In the genomic region with DNA sequence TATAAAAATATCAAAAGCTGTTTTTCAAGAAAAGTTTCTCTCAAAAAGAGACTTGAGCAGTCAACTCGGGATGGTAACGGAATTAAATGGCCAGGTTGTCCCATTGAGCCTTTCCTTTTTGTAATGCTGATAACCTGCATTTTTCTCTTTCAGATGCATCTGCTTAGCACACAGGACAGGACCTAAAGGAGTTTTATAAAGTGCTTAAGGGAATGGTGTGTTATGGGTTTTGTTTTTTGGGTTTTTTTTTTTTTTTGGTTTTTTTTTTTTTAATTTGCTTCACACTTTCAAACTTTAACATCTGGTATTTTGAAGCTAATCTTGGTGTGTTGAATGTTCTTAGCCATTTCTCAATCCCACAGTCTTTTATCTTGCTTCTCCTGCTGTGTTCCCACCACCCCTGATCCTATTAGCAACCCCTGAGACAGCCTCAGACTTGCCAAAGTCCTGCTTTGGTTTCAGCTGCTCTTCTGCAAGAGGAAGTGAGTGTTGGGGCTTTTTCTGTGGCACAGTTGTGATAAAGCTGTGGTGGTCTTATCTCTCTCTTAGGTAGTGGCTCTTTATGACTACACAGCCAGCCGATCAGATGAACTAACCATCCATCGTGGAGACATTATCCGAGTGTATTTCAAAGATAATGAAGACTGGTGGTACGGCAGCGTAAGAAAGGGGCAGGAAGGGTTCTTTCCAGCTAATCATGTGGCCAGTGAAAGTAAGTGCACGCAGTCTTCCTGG, we compare ENCODE assay signal across 10 mouse cellular contexts.
DNase-seq lines count a peak whose midpoint lies in the region; ATAC-seq lines count a peak whose summit lies in the region.
"Had no signal": no experiment of that assay in that cellular context is flagged by ENCODE, and none has a peak within 500 bp of the region (broad histone marks: within the 10 kb centered on the region; RNA-seq: fewer than 3 reads in every experiment).

No protein-coding gene starts in this region.

- H3K4me2 ChIP-seq in midbrain, embryonic 11.5 days = peak overlapping the region; percentile 32
- no peak overlapping the region for H3K4me2 ChIP-seq in midbrain, embryonic 14.5 days (ENCODE audit: low read length)

- no peak overlapping the region for H3K27ac ChIP-seq in midbrain, embryonic 11.5 days (ENCODE audit: low read depth, low read length)
- no peak overlapping the region for H3K27ac ChIP-seq in midbrain, embryonic 14.5 days (replicated peaks; ENCODE audit: low read depth, low read length)

- H3K4me3 ChIP-seq in midbrain, embryonic 11.5 days (ENCODE audit: low read depth, low read length) = no peak overlapping the region
- no peak overlapping the region for H3K4me3 ChIP-seq in midbrain, embryonic 14.5 days (replicated peaks; ENCODE audit: low read depth, low read length)

- H3K27me3 ChIP-seq in midbrain, embryonic 11.5 days (ENCODE audit: control insufficient read depth, insufficient read depth, low read length) = no peaks in the 10 kb centered on the region
- no peaks in the 10 kb centered on the region for H3K27me3 ChIP-seq in midbrain, embryonic 14.5 days (ENCODE audit: control insufficient read depth, insufficient read depth, low read length)

- H3K9ac ChIP-seq in midbrain, embryonic 11.5 days (ENCODE audit: low read length) = no peak overlapping the region
- no peak overlapping the region for H3K9ac ChIP-seq in midbrain, embryonic 14.5 days (replicated peaks; ENCODE audit: low read length)

- ATAC-seq in CD4-positive, CD25-positive, alpha-beta regulatory T cell, adult 4 months = no peak
- no peak for ATAC-seq in midbrain, embryonic 11.5 days (ENCODE audit: low FRiP score)
- ATAC-seq in midbrain, embryonic 14.5 days (ENCODE audit: low FRiP score, low TSS enrichment) = no peak
- peak; percentile 88 for ATAC-seq in granulocyte monocyte progenitor cell, adult 5-6 weeks (replicated peaks; ENCODE audit: poor library complexity, severe bottlenecking)
- ATAC-seq in megakaryocyte progenitor cell, adult 5-6 weeks (replicated peaks; ENCODE audit: poor library complexity) = peak; percentile 88
- ATAC-seq: inflammation-experienced regulatory T-cells, adult 6 months had no signal

- DNase-seq in CD4-positive, CD25-positive, alpha-beta regulatory T cell, adult 2 months (ENCODE audit: low read depth, low spot score) = peak; percentile 16
- peak; percentile 87 for DNase-seq in midbrain, embryonic 11.5 days (ENCODE audit: low spot score, missing footprints)
- no peak for DNase-seq in midbrain, embryonic 14.5 days
- DNase-seq in spleen, adult 18-20 months = no peak
- DNase-seq in ovary, adult 18-20 months (ENCODE audit: low spot score) = no peak
- DNase-seq: lung, postnatal 4 days had no signal

- H3K36me3 ChIP-seq in midbrain, embryonic 11.5 days (ENCODE audit: control insufficient read depth, insufficient read depth, low read length) = no peaks in the 10 kb centered on the region
- H3K36me3 ChIP-seq in midbrain, embryonic 14.5 days (ENCODE audit: control insufficient read depth, insufficient read depth, low read length) = peaks cover 7% of the 10 kb centered on the region; the same call in 1 of the 2 replicates

- peaks cover 11% of the 10 kb centered on the region for H3K4me1 ChIP-seq in midbrain, embryonic 11.5 days (ENCODE audit: control insufficient read depth, insufficient read depth, low read length)
- H3K4me1 ChIP-seq in midbrain, embryonic 14.5 days (ENCODE audit: control insufficient read depth, insufficient read depth, low read length) = peaks cover 13% of the 10 kb centered on the region

- H3K9me3 ChIP-seq in midbrain, embryonic 11.5 days (ENCODE audit: control insufficient read depth, low read length) = no peaks in the 10 kb centered on the region
- H3K9me3 ChIP-seq in midbrain, embryonic 14.5 days (ENCODE audit: control insufficient read depth, low read length) = no peaks in the 10 kb centered on the region

- 5% methylated on average over 8 of the region's 8 CpGs for WGBS in midbrain, embryonic 11.5 days
- 10% methylated on average over 8 of the region's 8 CpGs for WGBS in midbrain, embryonic 14.5 days

Comparison
In these comparisons a context has a peak if more than half of its experiments do, and no peak if none do; other contexts are left out.
1. DNase-seq: peak in CD4-positive, CD25-positive, alpha-beta regulatory T cell, adult 2 months (single experiment) and midbrain, embryonic 11.5 days (single experiment); none in midbrain, embryonic 14.5 days (single experiment), spleen, adult 18-20 months (0 of 2) and ovary, adult 18-20 months (single experiment).
2. ATAC-seq: peak in granulocyte monocyte progenitor cell, adult 5-6 weeks (single experiment) and megakaryocyte progenitor cell, adult 5-6 weeks (single experiment); none in CD4-positive, CD25-positive, alpha-beta regulatory T cell, adult 4 months (single experiment), midbrain, embryonic 11.5 days (single experiment) and midbrain, embryonic 14.5 days (single experiment).